Mouse (Mus musculus) thymus, adult 2 months (tissue): Measurements from ENCODE around the gene Ttc17.

Source experiments
- CTCF ChIP-seq: fragments of 200-500 bp; IDR thresholded peaks from 2 replicates; pipeline ENCODE4 v1.5.1; 2012; ENCODE audit warnings: mild to moderate bottlenecking, control low read depth, low read length, moderate library complexity, borderline replicate concordance; ENCODE audit not compliant: control insufficient read depth, poor library complexity, insufficient read depth; ENCODE audit errors: extremely low read depth
- POLR2A ChIP-seq: fragments of 200-500 bp; IDR thresholded peaks from 2 replicates; pipeline ENCODE4 v1.6.1; 2012; ENCODE audit warnings: mild to moderate bottlenecking, low read length, control low read depth, moderate library complexity; ENCODE audit not compliant: control insufficient read depth, poor library complexity, insufficient read depth; ENCODE audit errors: extremely low read depth

DNA sequence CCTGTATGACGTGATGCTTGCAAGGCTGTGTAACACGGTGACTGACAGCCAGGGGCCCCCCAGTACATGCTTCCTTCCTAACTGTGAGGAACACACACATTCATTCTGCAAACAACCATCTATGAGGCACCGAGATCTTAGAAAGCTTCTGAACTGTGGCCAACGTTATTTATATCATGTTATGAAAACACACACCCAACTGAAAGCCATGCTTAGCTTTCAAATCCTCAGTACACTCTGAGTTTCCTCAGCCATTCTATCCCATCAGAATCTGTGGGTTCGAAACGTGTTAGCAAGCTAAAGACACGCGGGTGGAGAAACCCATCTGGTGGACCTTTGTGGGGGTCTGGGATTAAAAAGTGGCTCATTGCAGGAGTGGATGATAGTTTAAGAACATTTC, 137.7 kb downstream of the Ttc17 start:
- TF ChIP-seq POLR2A: no peak
- no peak for TF ChIP-seq CTCF
